Mouse (Mus musculus) E14TG2a.4 (cell line): ENCODE measurements around the gene Taf9.

Experiments
- CTCF ChIP-seq: conservative IDR thresholded peaks from 2 replicates; pipeline ENCODE4 v1.5.1; 2014; ENCODE audit warnings: low read length
- NANOG ChIP-seq: IDR thresholded peaks from 2 replicates; pipeline ENCODE4 v1.6.1; 2014; ENCODE audit warnings: borderline replicate concordance, low read length, mixed read lengths

DNA sequence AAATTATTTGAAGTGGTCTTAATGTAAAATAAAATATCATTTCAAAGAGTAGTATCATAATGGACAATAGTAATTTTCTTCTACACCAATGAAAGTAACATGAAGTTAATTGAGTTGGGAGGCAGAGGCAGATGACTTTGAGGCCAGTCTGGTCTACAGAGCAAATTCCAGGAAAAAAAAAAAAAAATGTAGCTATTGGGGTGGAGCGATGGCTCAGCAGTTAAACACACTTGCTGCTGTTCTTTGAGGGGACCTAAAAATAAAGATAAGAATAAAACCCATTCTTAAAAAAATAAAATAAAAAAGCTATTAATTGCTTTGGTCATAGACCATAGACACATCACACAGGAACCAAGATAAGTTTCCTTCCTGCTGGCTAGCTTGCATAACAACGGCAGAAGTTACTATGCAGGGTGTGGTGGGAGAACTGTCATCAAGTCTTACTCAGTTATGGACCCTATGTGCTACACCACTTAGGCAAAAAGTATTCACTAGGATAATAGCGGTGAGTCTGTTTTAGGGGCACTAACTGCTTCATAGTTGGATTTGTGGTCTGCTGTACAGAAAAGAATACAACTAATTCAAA, 17.2 kb upstream of the Taf9 start:
- TF ChIP-seq CTCF: no peak
- TF ChIP-seq NANOG: no peak
